Comparison of ENCODE assay signal across 14 mouse cellular contexts in genomic region chr2:168447601-168448000, GRCm38 (mm10).
DNase-seq lines count a peak whose midpoint lies in the region; ATAC-seq lines count a peak whose summit lies in the region.
"Had no signal": no experiment of that assay in that cellular context is flagged by ENCODE, and none has a peak within 500 bp of the region (broad histone marks: within the 10 kb centered on the region; RNA-seq: fewer than 3 reads in every experiment).

No protein-coding gene starts in this region.

- no peak overlapping the region for H3K27ac ChIP-seq in forebrain, embryonic 12.5 days
- H3K27ac ChIP-seq in forebrain, embryonic 16.5 days (ENCODE audit: low read length), result no peak overlapping the region
- H3K27ac ChIP-seq: liver, embryonic 13.5 days had no signal

- intact Hi-C loops in left cerebral cortex, postnatal 4 days (cut with DNase I), result loop anchor here (10.0 kb wide), 1 partner anchor 113 kb away; no protein-coding TSS in a partner anchor

- no peaks in the 10 kb centered on the region for H3K36me3 ChIP-seq in forebrain, embryonic 12.5 days (replicated peaks)
- H3K36me3 ChIP-seq in forebrain, embryonic 16.5 days (ENCODE audit: control insufficient read depth, insufficient read depth), result no peaks in the 10 kb centered on the region
- H3K36me3 ChIP-seq: liver, embryonic 13.5 days had no signal

- ATAC-seq in forebrain, embryonic 12.5 days (ENCODE audit: low FRiP score), result peak; percentile 24; the same call in 1 of the 2 replicates
- ATAC-seq in forebrain, embryonic 16.5 days, result no peak
- ATAC-seq: forebrain, postnatal 0 days; inflammation-experienced regulatory T-cells, adult 6 months; midbrain, embryonic 16.5 days had no signal

- no peak overlapping the region for H3K9ac ChIP-seq in forebrain, embryonic 12.5 days
- H3K9ac ChIP-seq in forebrain, embryonic 16.5 days (replicated peaks; ENCODE audit: low read depth, low read length), result no peak overlapping the region
- H3K9ac ChIP-seq: forebrain, postnatal 0 days; liver, embryonic 13.5 days had no signal

- H3K4me2 ChIP-seq in forebrain, embryonic 12.5 days, result no peak overlapping the region
- no peak overlapping the region for H3K4me2 ChIP-seq in forebrain, embryonic 16.5 days (ENCODE audit: low read length)
- H3K4me2 ChIP-seq: liver, embryonic 13.5 days had no signal

- peak; percentile 53 for DNase-seq in left cerebral cortex, postnatal 4 days
- DNase-seq in left cerebral cortex, adult 9 months (ENCODE audit: low spot score in 2 of 2), result no peak
- DNase-seq in ZHBTc4 (ENCODE audit: low read depth, low spot score), result peak; percentile 42
- DNase-seq in lung, postnatal 4 days, result peak; percentile 29 to 64
- no peak for DNase-seq in ovary, postnatal 10 days (ENCODE audit: low spot score)
- DNase-seq in spleen, postnatal 4 days (ENCODE audit: low spot score in 2 of 2), result no peak
- DNase-seq: adrenal gland, adult 2 months; forebrain, postnatal 0 days; liver, embryonic 13.5 days; right cerebral cortex, adult 18-20 months had no signal

- H3K9me3 ChIP-seq in forebrain, embryonic 12.5 days, result no peaks in the 10 kb centered on the region
- H3K9me3 ChIP-seq in forebrain, embryonic 16.5 days (ENCODE audit: control insufficient read depth, low read length), result no peaks in the 10 kb centered on the region
- H3K9me3 ChIP-seq: liver, embryonic 13.5 days had no signal

- no peak overlapping the region for H3K4me3 ChIP-seq in forebrain, embryonic 12.5 days (replicated peaks)
- no peak overlapping the region for H3K4me3 ChIP-seq in forebrain, embryonic 16.5 days (replicated peaks; ENCODE audit: low read length)
- H3K4me3 ChIP-seq: liver, embryonic 13.5 days had no signal

- 27% methylated on average over 4 of the region's 4 CpGs for WGBS in forebrain, embryonic 12.5 days
- WGBS in forebrain, embryonic 16.5 days, result 17% methylated on average over 4 of the region's 4 CpGs

- peaks cover 11% of the 10 kb centered on the region for H3K4me1 ChIP-seq in forebrain, embryonic 12.5 days
- peaks cover 5% of the 10 kb centered on the region for H3K4me1 ChIP-seq in forebrain, embryonic 16.5 days (replicated peaks; ENCODE audit: control insufficient read depth, insufficient read depth, low read length)
- H3K4me1 ChIP-seq: liver, embryonic 13.5 days had no signal

- peaks cover 12% of the 10 kb centered on the region; the same call in 1 of the 2 replicates for H3K27me3 ChIP-seq in forebrain, embryonic 12.5 days
- no peaks in the 10 kb centered on the region for H3K27me3 ChIP-seq in forebrain, embryonic 16.5 days (replicated peaks; ENCODE audit: control insufficient read depth, insufficient read depth, low read length)

Comparison
In these comparisons a context has a peak if more than half of its experiments do, and no peak if none do; other contexts are left out.
1. DNase-seq: peak in left cerebral cortex, postnatal 4 days (single experiment), ZHBTc4 (single experiment) and lung, postnatal 4 days (2 of 2); none in left cerebral cortex, adult 9 months (0 of 2), ovary, postnatal 10 days (single experiment) and spleen, postnatal 4 days (0 of 2).